Mouse (Mus musculus): Measurements from ENCODE around the gene Islr. TPM values are rescaled to one million over a fixed set of nuclear protein-coding genes. Genes with fewer than 3 reads are reported as not detected.

Islr gene
- polyA plus RNA-seq, 1 experiment from 2014 or later: 26.2 TPM

- no peak overlapping the region for H3K4me3 ChIP-seq (ENCODE audit: low read depth, low read length)
- H3K9me3 ChIP-seq (replicated peaks; ENCODE audit: control insufficient read depth, low read length, poor library complexity, severe bottlenecking): no peaks in the 10 kb centered on the region
- peaks cover 15% of the 10 kb centered on the region; the same call in 1 of the 2 replicates for H3K4me1 ChIP-seq (ENCODE audit: control insufficient read depth, insufficient read depth, low read length)
- no peaks in the 10 kb centered on the region for H3K36me3 ChIP-seq (ENCODE audit: control insufficient read depth, insufficient read depth, low read length)
- 73% methylated on average over 4 of the region's 4 CpGs for WGBS
- no peak overlapping the region for H3K27ac ChIP-seq (ENCODE audit: low read length)
- no peak overlapping the region for H3K4me2 ChIP-seq (ENCODE audit: low read length)
- ATAC-seq: no peak
- H3K9ac ChIP-seq (ENCODE audit: low read depth, low read length): no peak overlapping the region
- no peaks in the 10 kb centered on the region for H3K27me3 ChIP-seq (ENCODE audit: control insufficient read depth, insufficient read depth, low read depth, low read length)
Observed at GRCm38 (mm10) chr9:58246083-58246591, 42.0 kb upstream of the Islr start.

GRCm38 (mm10) chr9:58243696-58244095, 39.6 kb upstream of the Islr start:
- no peak for ATAC-seq

GRCm38 (mm10) chr9:58242696-58243095, 38.6 kb upstream of the Islr start:
- no peaks in the 10 kb centered on the region for H3K27me3 ChIP-seq (ENCODE audit: control insufficient read depth, insufficient read depth, low read depth, low read length)
- no peak overlapping the region for H3K9ac ChIP-seq (ENCODE audit: low read depth, low read length)
- WGBS: 90% methylated on average over 5 of the region's 5 CpGs
- H3K27ac ChIP-seq (ENCODE audit: low read length): no peak overlapping the region
- H3K36me3 ChIP-seq (ENCODE audit: control insufficient read depth, insufficient read depth, low read length): no peaks in the 10 kb centered on the region
- no peaks in the 10 kb centered on the region for H3K9me3 ChIP-seq (replicated peaks; ENCODE audit: control insufficient read depth, low read length, poor library complexity, severe bottlenecking)
- no peak overlapping the region for H3K4me2 ChIP-seq (ENCODE audit: low read length)
- H3K4me1 ChIP-seq (ENCODE audit: control insufficient read depth, insufficient read depth, low read length): peaks cover 11% of the 10 kb centered on the region; the same call in 1 of the 2 replicates
- no peak for ATAC-seq
- no peak overlapping the region for H3K4me3 ChIP-seq (ENCODE audit: low read depth, low read length)

More at GRCm38 (mm10) chr9:58243696-58244095, 39.6 kb upstream of the Islr start:
- H3K36me3 ChIP-seq (ENCODE audit: control insufficient read depth, insufficient read depth, low read length): no peaks in the 10 kb centered on the region
- 93% methylated on average over 6 of the region's 6 CpGs for WGBS
- H3K4me1 ChIP-seq (ENCODE audit: control insufficient read depth, insufficient read depth, low read length): peaks cover 11% of the 10 kb centered on the region; the same call in 1 of the 2 replicates
- no peak overlapping the region for H3K27ac ChIP-seq (ENCODE audit: low read length)
- no peak overlapping the region for H3K9ac ChIP-seq (ENCODE audit: low read depth, low read length)
- H3K4me3 ChIP-seq (ENCODE audit: low read depth, low read length): no peak overlapping the region
- no peak overlapping the region for H3K4me2 ChIP-seq (ENCODE audit: low read length)
- H3K9me3 ChIP-seq (replicated peaks; ENCODE audit: control insufficient read depth, low read length, poor library complexity, severe bottlenecking): no peaks in the 10 kb centered on the region
- H3K27me3 ChIP-seq (ENCODE audit: control insufficient read depth, insufficient read depth, low read depth, low read length): no peaks in the 10 kb centered on the region

GRCm38 (mm10) chr9:58241780-58242485, 37.8 kb upstream of the Islr start:
- WGBS: 42% methylated on average over 9 of the region's 9 CpGs
- ATAC-seq: no peak
- H3K27me3 ChIP-seq (ENCODE audit: control insufficient read depth, insufficient read depth, low read depth, low read length): no peaks in the 10 kb centered on the region
- no peak overlapping the region for H3K4me2 ChIP-seq (ENCODE audit: low read length)
- H3K4me1 ChIP-seq (ENCODE audit: control insufficient read depth, insufficient read depth, low read length): peaks cover 8% of the 10 kb centered on the region; the same call in 1 of the 2 replicates
- H3K9ac ChIP-seq (ENCODE audit: low read depth, low read length): no peak overlapping the region
- no peaks in the 10 kb centered on the region for H3K36me3 ChIP-seq (ENCODE audit: control insufficient read depth, insufficient read depth, low read length)
- H3K4me3 ChIP-seq (ENCODE audit: low read depth, low read length): no peak overlapping the region
- no peak overlapping the region for H3K27ac ChIP-seq (ENCODE audit: low read length)
- no peaks in the 10 kb centered on the region for H3K9me3 ChIP-seq (replicated peaks; ENCODE audit: control insufficient read depth, low read length, poor library complexity, severe bottlenecking)

- WGBS: 98% methylated on average over 28 of the region's 28 CpGs
- Histone ChIP-seq H3K4me2 (ENCODE audit: low read length) (no peak overlapping the region), H3K4me1 (ENCODE audit: control insufficient read depth, insufficient read depth, low read length) (no peaks in the 10 kb centered on the region), H3K9me3 (replicated peaks; ENCODE audit: control insufficient read depth, low read length, poor library complexity, severe bottlenecking) (no peaks in the 10 kb centered on the region), H3K36me3 (ENCODE audit: control insufficient read depth, insufficient read depth, low read length) (no peaks in the 10 kb centered on the region), H3K27me3 (ENCODE audit: control insufficient read depth, insufficient read depth, low read depth, low read length) (no peaks in the 10 kb centered on the region), H3K27ac (ENCODE audit: low read length) (no peak overlapping the region), H3K9ac (ENCODE audit: low read depth, low read length) (no peak overlapping the region), H3K4me3 (ENCODE audit: low read depth, low read length) (no peak overlapping the region)
- no peak for ATAC-seq
Observed at GRCm38 (mm10) chr9:58234502-58235015, 30.5 kb upstream of the Islr start.

GRCm38 (mm10) chr9:58232374-58232773, 28.3 kb upstream of the Islr start:
- Histone ChIP-seq H3K4me2 (ENCODE audit: low read length) (no peak overlapping the region), H3K4me1 (ENCODE audit: control insufficient read depth, insufficient read depth, low read length) (no peaks in the 10 kb centered on the region), H3K9ac (ENCODE audit: low read depth, low read length) (no peak overlapping the region), H3K9me3 (replicated peaks; ENCODE audit: control insufficient read depth, low read length, poor library complexity, severe bottlenecking) (no peaks in the 10 kb centered on the region), H3K27ac (ENCODE audit: low read length) (no peak overlapping the region), H3K27me3 (ENCODE audit: control insufficient read depth, insufficient read depth, low read depth, low read length) (no peaks in the 10 kb centered on the region), H3K4me3 (ENCODE audit: low read depth, low read length) (no peak overlapping the region), H3K36me3 (ENCODE audit: control insufficient read depth, insufficient read depth, low read length) (no peaks in the 10 kb centered on the region; the same call in 1 of the 2 replicates)
- ATAC-seq: no peak
- 84% methylated on average over 5 of the region's 5 CpGs for WGBS

- Histone ChIP-seq H3K4me2 (ENCODE audit: low read length) (no peak overlapping the region), H3K27ac (ENCODE audit: low read length) (no peak overlapping the region), H3K36me3 (ENCODE audit: control insufficient read depth, insufficient read depth, low read length) (no peaks in the 10 kb centered on the region; the same call in 1 of the 2 replicates), H3K27me3 (ENCODE audit: control insufficient read depth, insufficient read depth, low read depth, low read length) (no peaks in the 10 kb centered on the region), H3K9me3 (replicated peaks; ENCODE audit: control insufficient read depth, low read length, poor library complexity, severe bottlenecking) (no peaks in the 10 kb centered on the region), H3K9ac (ENCODE audit: low read depth, low read length) (no peak overlapping the region), H3K4me3 (ENCODE audit: low read depth, low read length) (no peak overlapping the region), H3K4me1 (ENCODE audit: control insufficient read depth, insufficient read depth, low read length) (no peaks in the 10 kb centered on the region)
- no peak for ATAC-seq
- 77% methylated on average over 6 of the region's 6 CpGs for WGBS
Observed at GRCm38 (mm10) chr9:58231746-58232145, 27.6 kb upstream of the Islr start.

GRCm38 (mm10) chr9:58228777-58229466, 24.8 kb upstream of the Islr start:
- H3K9ac ChIP-seq (ENCODE audit: low read depth, low read length): no peak overlapping the region
- no peaks in the 10 kb centered on the region for H3K9me3 ChIP-seq (replicated peaks; ENCODE audit: control insufficient read depth, low read length, poor library complexity, severe bottlenecking)
- no peak overlapping the region for H3K4me2 ChIP-seq (ENCODE audit: low read length)
- WGBS: 92% methylated on average over 9 of the region's 9 CpGs
- H3K27ac ChIP-seq (ENCODE audit: low read length): no peak overlapping the region
- no peak overlapping the region for H3K4me3 ChIP-seq (ENCODE audit: low read depth, low read length)
- no peaks in the 10 kb centered on the region for H3K4me1 ChIP-seq (ENCODE audit: control insufficient read depth, insufficient read depth, low read length)
- H3K27me3 ChIP-seq (ENCODE audit: control insufficient read depth, insufficient read depth, low read depth, low read length): no peaks in the 10 kb centered on the region
- no peak for ATAC-seq
- no peaks in the 10 kb centered on the region; the same call in 1 of the 2 replicates for H3K36me3 ChIP-seq (ENCODE audit: control insufficient read depth, insufficient read depth, low read length)
